Comparison of ENCODE assay signal across 8 mouse cellular contexts in genomic region chr10:44460095-44460810, GRCm38 (mm10).
DNase-seq lines count a peak whose midpoint lies in the region; ATAC-seq and TF ChIP-seq lines count a peak whose summit lies in the region.

No protein-coding gene starts in this region.

- no peak overlapping the region for H3K4me3 ChIP-seq in forebrain, postnatal 0 days (ENCODE audit: low read depth, low read length)
- no peak overlapping the region for H3K4me3 ChIP-seq in forebrain, embryonic 13.5 days

- H3K36me3 ChIP-seq in forebrain, postnatal 0 days (ENCODE audit: insufficient read depth): no peaks in the 10 kb centered on the region
- H3K36me3 ChIP-seq in forebrain, embryonic 13.5 days (ENCODE audit: poor library complexity, severe bottlenecking): no peaks in the 10 kb centered on the region

- peak; percentile 46 for TF ChIP-seq CTCF in forebrain, postnatal 0 days (IDR thresholded peaks at IDR 0.05; ENCODE audit: low read depth)

- 0 out of 2 replicates have a peak, but pooled peaks cover 10% of the 10 kb centered on the region for H3K4me1 ChIP-seq in forebrain, postnatal 0 days (ENCODE audit: insufficient read depth)
- H3K4me1 ChIP-seq in forebrain, embryonic 13.5 days: peaks cover 34% of the 10 kb centered on the region

- H3K27ac ChIP-seq in forebrain, postnatal 0 days (ENCODE audit: low read depth, low read length): no peak overlapping the region
- no peak overlapping the region for H3K27ac ChIP-seq in forebrain, embryonic 13.5 days

- H3K27me3 ChIP-seq in forebrain, postnatal 0 days (ENCODE audit: insufficient read depth, low read length): peaks cover 52% of the 10 kb centered on the region
- peaks cover 63% of the 10 kb centered on the region for H3K27me3 ChIP-seq in forebrain, embryonic 13.5 days

- no peak overlapping the region for H3K9ac ChIP-seq in forebrain, postnatal 0 days
- H3K9ac ChIP-seq in forebrain, embryonic 13.5 days: no peak overlapping the region

- ATAC-seq in forebrain, postnatal 0 days: no peak
- ATAC-seq in forebrain, embryonic 13.5 days: no peak
- ATAC-seq in megakaryocyte-erythroid progenitor cell, adult 5-6 weeks (replicated peaks; ENCODE audit: low FRiP score, low TSS enrichment, poor library complexity, severe bottlenecking): no peak

- peak; percentile 53 for DNase-seq in forebrain, postnatal 0 days
- DNase-seq in right cerebral cortex, postnatal 14 days: peak; percentile 70
- DNase-seq in right cerebral cortex, adult 18-20 months: no peak
- peak; percentile 62 for DNase-seq in c-Kit-positive CD71-positive TER-119-positive erythroid progenitor cells, embryonic 14.5 days (ENCODE audit: low spot score)
- DNase-seq in kidney, postnatal 36 days: peak; percentile 64 to 87
- peak; percentile 82 for DNase-seq in naive thymus-derived CD4-positive, alpha-beta T cell, adult 2 months (ENCODE audit: low read depth)

- WGBS in forebrain, postnatal 0 days: 18% methylated on average over 6 of the region's 6 CpGs
- WGBS in forebrain, embryonic 13.5 days: 15% methylated on average over 6 of the region's 6 CpGs

- no peaks in the 10 kb centered on the region for H3K9me3 ChIP-seq in forebrain, postnatal 0 days (ENCODE audit: low read length)
- H3K9me3 ChIP-seq in forebrain, embryonic 13.5 days (replicated peaks): no peaks in the 10 kb centered on the region

- H3K4me2 ChIP-seq in forebrain, postnatal 0 days (ENCODE audit: low read depth): no peak overlapping the region
- no peak overlapping the region for H3K4me2 ChIP-seq in forebrain, embryonic 13.5 days
